Mouse (Mus musculus): ENCODE data around the gene Zfp94.
A peak's percentile ranks its signal among the peaks of the same experiment; 100 is the strongest.

Gene Zfp94

GRCm38 (mm10) chr7:24316567-24317092 lies at the start of gene Zfp94:
TSS of gene Zfp94 (minus strand) at chr7:24316666.
- DNase-seq = peak; percentile 98

DNA sequence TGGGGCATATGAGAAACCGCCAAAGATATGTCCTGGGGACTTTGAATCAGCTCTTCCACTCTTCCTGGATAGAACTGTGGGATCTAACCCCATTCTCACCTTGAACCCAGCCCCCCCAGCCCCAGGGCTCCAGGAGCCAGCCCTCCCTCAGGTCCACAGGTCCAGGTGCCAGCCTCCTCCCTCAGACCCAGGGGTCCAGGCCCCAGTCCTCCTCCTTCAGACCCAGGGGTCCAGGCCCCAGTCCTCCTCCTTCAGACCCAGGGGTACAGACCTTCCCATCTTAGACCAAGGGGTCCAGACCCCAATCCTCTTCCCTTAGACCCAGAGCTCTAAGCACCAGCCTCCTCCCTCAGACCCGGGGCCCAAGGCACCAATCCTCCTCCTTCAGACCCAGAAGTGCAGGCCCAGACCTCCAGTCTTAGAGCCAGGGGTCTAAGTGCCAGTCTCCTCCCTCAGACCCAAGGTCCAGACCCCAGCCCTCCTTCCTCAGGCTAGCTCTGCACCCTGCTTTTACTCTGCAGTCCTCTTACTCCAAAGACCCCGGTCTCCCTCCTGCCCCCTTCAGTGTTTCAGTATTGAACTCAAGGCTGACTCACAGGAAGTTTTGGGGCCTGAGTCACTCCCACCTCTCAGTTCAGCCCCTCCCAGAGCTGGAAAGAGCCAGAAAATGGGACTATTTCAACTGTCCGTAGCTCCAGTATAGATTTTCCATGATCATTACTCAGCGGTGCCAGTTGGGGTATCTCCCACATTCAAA lies 49.0 kb upstream of the Zfp94 start:
- no peak for DNase-seq

GRCm38 (mm10) chr7:24364827-24365226 lies 48.4 kb upstream of the Zfp94 start:
- DNase-seq = peak; percentile 91

DNA sequence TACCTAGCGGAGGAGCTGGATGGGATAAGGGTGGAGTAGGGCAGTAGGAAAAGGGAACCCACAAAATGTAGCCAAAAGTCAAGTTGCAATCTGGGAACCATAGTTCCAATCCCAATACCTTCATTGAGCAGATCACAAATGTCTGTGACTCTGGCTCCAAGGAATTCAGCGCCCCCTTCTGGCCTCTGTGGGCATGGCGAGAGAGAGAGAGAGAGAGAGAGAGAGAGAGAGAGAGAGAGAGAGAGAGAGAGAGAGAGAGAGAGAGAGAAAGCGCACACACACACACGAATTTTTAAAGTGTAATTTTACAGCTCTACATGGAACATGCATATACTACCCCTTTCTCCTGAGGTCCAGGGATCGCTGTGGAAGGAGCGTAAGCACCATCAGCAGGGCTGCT lies 46.8 kb upstream of the Zfp94 start:
- DNase-seq = peak; percentile 47

GRCm38 (mm10) chr7:24361001-24361400 lies 44.5 kb upstream of the Zfp94 start:
- no peak for DNase-seq

GRCm38 (mm10) chr7:24359269-24359668 lies 42.8 kb upstream of the Zfp94 start:
- no peak for DNase-seq

DNA sequence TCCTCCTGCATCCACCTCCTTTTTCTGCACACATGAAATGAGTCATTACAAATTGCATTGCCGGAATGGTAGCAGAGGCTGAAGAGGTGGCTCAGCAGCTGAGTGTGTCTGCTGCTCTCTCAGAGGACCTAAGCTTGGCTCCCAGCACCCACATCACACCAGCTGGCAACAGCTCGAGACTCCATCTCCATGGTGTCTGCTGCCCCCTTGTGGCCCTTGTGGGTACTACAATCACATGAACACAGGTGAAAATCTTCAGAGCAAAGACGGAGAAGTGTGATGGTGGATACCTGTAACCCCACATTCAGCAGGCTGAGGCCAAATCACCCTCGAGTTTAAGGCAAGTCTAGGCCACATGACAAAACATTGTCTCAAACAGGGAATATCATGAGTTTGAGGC lies 41.4 kb upstream of the Zfp94 start:
- DNase-seq = no peak

DNA sequence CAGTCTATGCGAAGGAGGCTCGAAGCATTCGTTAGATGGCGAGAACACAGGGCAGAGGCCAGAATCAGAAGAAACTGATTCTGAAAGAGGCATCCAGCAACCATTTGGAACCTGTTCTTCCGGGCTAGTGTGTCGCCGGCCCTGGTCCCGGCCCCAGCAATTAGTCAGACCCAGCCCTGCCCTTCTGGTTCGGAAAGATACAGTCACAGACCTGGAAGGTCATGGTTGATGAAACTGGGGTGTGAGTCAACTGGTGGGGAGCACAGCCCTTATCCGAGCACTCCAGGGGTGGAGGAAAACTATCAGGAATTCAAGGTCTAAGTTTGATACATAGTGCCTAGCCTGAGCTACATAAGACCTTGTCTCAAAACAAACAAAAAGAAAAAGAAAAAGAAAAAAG lies 39.6 kb upstream of the Zfp94 start:
- DNase-seq = no peak

DNA sequence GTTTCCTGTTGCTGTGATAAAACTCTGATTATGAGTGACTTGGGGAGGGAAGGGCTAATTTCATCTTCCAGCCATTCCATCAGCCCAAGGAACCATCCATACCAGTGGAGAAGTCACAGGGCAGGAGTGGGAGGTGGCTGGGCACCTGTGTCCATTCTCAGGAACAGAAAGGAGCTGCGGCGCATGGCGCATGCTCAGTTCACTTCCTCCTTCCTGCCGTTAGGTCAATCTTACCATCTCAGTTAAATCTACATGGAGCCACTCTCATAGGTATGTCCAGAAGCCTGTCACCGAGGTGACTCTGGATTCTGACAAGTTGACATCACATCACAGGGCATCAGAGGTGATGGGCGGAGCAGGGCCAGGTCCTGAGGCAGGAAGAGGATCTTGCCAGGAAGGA lies 39.2 kb upstream of the Zfp94 start:
- no peak for DNase-seq

DNA sequence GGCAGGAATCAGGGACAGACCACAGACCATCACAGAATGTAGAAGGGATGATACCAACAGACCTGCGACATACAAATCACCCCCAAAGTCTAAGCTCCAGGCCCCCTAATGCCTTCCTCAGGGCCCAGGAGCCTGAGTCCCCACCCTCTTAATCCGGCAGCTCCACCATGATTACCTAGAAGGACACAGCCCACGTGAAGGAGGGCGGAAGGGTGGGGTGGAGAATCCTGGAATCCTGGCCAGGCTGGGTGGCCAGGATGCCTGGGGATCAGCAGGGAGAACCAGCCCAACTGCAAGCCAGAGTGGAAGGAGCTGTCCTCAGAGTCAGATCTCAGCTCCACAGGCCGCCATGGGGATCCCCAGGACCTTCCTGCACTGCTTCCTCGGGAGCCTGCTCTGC lies 32.4 kb upstream of the Zfp94 start, which contains the start of gene Lypd5:
Gene Lypd5 (plus strand): TSS at position 301 of the 400 bp plus-strand sequence.
- DNase-seq = no peak

DNA sequence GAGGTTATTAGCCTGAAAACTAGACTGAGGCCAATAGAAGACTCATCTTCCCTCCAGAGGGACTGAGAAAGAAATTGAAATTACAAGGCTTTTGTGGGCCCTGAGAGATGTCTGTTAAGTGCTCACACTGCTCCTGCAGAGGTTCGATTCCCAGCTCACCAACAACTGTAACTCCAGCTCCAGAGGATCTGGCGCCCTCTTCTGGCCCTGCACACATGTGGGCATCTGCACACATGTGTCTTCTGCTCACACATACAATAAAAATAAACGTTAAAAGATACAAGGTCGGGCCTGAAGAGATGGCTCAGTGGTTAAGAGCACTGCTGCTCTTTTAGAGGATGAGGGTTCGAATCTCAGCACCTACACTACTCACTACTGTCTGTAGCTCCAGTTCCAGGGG lies 30.0 kb upstream of the Zfp94 start:
- no peak for DNase-seq

GRCm38 (mm10) chr7:24343701-24344272 lies 27.3 kb upstream of the Zfp94 start:
- no peak for DNase-seq

DNA sequence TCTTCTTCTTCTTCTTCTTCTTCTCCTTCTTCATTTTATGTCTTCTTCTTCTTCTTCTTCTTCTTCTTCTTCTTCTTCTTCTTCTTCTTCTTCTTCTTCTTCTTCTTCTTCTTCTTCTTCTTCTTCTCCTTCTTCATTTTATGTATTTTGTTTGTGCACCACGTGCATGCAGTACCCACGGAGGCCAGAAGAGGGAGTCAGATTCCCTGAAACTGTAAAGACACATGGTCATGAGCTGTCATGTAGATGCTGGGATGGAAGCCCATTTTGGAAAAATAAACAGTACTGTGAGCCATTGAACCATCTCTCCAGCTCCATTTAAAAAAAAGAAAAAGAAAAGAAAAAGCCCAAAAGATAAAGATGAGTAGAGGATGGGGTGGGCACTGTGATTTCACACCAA lies 21.8 kb upstream of the Zfp94 start:
- no peak for DNase-seq

DNA sequence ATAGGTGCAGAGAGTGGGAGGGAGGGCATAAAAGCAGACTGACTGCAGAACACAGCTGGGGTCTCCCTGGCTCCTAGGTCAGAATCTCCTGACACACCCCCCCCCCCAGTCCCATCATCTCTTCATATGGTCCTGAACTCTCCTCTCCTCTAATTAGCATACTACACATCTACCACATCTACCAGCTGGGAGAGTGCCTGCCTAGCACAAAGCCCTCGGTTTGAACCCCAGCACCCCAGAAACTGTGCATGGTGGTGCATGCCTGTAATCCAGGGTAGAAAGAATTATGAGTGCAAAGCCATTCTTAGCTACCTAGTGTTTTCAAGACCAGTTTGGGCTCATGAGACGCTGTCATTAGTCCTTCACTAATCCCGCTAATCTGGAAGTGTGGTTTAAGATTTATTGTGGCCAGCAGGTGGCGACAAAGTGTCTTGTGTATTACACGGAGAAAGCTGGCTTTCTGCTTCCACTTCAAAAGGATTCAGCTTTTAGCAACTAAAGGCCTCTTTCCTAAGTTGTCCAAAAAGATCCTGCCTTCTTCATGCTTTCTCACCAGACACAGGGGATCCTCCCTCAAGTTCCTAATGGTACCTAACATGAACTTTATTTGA lies 19.3 kb upstream of the Zfp94 start:
- peak; percentile 92 for DNase-seq

DNA sequence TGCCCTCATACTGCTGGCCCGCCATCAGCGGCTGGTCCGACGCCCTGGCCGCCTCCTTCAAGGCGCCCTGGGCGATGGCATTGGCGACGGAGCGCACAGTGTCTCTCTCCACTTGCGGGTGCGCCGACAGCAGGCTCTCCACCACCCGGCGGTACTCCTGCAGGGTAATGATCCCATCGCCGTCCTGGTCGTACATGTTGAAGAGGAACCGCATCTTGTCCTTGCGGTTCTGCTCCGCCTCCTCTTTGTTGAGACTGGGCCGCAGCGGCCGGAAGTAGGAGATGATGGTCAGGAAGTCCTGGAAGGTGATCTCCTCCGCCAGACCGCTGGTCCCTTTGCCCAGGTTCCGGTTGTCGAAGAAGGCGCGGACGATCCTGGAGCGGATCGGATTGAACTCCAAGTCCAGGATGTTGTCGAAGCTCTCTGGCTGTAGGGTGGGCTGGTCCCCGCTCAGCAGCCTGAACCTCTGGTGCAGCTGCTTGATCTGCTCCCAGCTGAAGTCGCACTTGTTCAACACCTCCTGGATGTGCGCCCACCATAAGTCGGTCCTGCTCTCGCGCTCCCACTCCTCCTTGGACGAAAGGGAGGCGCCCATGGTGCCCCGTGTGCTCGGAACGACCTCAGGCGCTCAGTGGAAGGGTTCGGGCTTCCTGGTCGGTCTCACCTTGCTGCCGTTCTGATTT lies 17.0 kb upstream of the Zfp94 start, which contains the start of gene Tescl:
Gene Tescl (minus strand): TSS at position 633 of the 683 bp plus-strand sequence.
- peak; percentile 20 for DNase-seq

DNA sequence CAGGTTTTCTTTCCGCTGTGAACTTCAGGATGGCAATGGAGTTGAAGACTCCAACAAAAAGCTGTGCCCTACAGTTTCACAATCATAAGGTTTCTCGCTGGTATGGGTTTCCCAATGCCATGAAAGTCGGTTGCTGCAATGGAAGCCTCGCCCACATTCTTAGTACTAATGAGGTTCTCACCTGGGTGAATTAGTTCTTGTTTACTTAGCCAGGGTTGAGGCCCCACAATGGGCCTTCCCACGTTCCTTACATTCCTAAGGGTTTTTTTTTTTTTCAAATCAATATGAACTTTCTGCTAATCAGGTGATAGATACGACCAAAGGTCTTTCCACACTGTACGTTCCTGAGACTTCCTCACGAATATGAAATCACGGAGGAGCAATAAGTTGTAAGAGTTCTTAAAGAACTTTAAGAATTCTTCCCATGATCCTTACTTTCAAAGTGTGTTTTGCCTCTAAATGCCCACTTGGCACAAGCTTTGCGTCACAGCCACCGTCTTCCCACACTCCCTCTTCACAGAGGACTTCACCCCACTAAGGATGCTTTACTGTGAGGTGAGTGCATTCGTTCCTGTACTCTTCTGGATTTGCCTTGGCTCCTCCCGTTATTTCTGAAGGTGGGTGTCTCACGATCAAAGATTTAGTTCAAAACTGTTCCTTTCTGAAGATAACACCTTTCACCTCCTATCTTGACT lies 11.0 kb upstream of the Zfp94 start:
- peak; percentile 69 for DNase-seq

DNA sequence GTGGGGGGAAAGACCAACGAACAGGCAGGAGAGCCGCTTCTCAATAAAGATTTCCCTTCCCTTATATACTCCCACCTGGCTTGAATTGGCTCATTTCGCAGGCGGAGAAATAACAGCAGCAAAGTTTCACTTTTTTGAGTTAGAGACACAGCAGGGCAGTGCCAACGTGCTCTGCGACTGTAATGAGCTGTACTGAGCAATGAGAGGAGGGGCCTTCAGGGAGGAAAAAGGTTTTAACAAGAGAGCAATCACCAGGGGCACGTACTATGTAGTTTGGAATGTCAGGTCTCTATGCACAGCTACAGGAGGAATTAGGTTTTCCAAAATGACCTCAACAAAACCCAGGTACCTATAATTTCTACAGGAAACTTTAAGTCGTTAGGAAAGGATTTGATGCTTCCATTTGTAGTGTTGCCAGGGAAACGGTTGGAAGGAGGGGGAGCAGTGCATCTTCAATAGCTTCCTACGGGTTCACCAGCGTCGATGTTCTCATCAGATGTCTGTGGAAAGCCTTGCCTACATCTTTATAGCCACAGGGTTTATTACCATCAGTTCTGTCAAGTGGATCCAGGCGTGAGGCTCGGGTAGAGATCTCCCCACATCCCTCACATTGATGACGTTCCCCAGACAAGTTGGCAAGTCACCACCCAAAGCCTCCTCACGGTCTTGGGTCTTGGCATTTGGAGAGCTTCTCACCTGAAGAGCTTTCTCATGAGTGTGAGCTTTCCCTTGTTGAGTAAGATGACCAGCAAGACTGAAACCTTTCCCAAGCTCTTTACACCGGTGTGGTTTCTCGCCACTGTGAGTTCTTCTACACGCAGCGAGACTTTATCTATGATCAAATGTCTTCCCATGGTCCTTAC lies 10.0 kb upstream of the Zfp94 start:
- DNase-seq = peak; percentile 48

- DNase-seq = peak; percentile 18
These were observed 9.2 kb upstream of the Zfp94 start for GRCm38 (mm10) chr7:24325675-24326128.

- DNase-seq = peak; percentile 50
These were observed 8.7 kb upstream of the Zfp94 start for GRCm38 (mm10) chr7:24325197-24325596.

DNA sequence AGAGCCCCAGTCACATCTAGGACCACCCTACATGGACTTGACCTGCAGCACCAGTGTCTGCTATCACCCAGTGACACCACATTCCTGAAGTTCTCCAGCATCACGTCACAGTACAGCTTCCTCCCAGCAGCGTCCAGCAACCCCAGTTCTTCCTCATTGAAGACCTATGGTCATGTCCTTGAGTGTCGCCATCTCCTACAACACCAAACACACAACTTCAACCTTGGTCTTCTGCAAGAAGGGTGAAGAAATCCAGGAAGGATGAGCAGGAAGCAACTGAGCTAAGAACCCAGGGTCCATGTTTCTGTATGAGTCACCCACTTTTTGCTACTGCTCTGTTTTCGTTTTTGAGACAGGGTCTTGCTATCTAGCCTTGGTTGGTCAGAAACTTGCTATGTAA lies 6.1 kb upstream of the Zfp94 start:
- no peak for DNase-seq

- DNase-seq = no peak
These were observed 2.5 kb upstream of the Zfp94 start for GRCm38 (mm10) chr7:24318942-24319341.
